Mouse (Mus musculus) brown adipose tissue, adult 24 weeks (tissue): Measurements from ENCODE around the gene Tpx2. TPM values are rescaled to one million over a fixed set of nuclear protein-coding genes. Genes with fewer than 3 reads are reported as not detected.

Experiments used
- polyA plus RNA-seq: library from polyadenylated mRNA; stranded (reverse); fragments of >200 nt; gene quantifications from 2 replicates; pipeline ENCODE4 v1.2.4, GENCODE M21; 2012; ENCODE audit not compliant: missing spikeins, insufficient read depth, insufficient read length

Tpx2 gene
- polyA plus RNA-seq, 1 experiment = not detected

Other genes with a start within 250 kb of the Tpx2 start
- gene Defb45, start 248.6 kb upstream of the Tpx2 start, polyA plus RNA-seq = not detected in 2 replicates
- not detected in 2 replicates for gene Defb36, start 243.6 kb upstream of the Tpx2 start, polyA plus RNA-seq
- not detected in 2 replicates for gene Defb25, start 224.9 kb upstream of the Tpx2 start, polyA plus RNA-seq
- 1.2 and 1.6 TPM in 2 replicates for gene Rem1, start 221.0 kb upstream of the Tpx2 start, polyA plus RNA-seq
- 54.9 and 59.2 TPM in 2 replicates for gene H13, start 178.5 kb upstream of the Tpx2 start, polyA plus RNA-seq
- 42.0 and 42.5 TPM in 2 replicates for gene Mcts2, start 160.9 kb upstream of the Tpx2 start, polyA plus RNA-seq
- 48.0 and 59.8 TPM in 2 replicates for gene Id1, start 111.7 kb upstream of the Tpx2 start, polyA plus RNA-seq
- gene Cox4i2, start 93.8 kb upstream of the Tpx2 start, polyA plus RNA-seq = 6.3 and 8.7 TPM in 2 replicates
- gene Bcl2l1, start 16.2 kb upstream of the Tpx2 start, polyA plus RNA-seq = 22.5 and 23.5 TPM in 2 replicates
- gene Mylk2, start 63.4 kb downstream of the Tpx2 start, polyA plus RNA-seq = 4.3 and 6.2 TPM in 2 replicates
- 1.1 and 2.6 TPM in 2 replicates for gene Foxs1, start 85.2 kb downstream of the Tpx2 start, polyA plus RNA-seq
- not detected in 2 replicates for gene Dusp15, start 103.7 kb downstream of the Tpx2 start, polyA plus RNA-seq
- gene Ttll9, start 114.5 kb downstream of the Tpx2 start, polyA plus RNA-seq = not detected in 2 replicates
- 77.4 and 100 TPM in 2 replicates for gene Pdrg1, start 167.5 kb downstream of the Tpx2 start, polyA plus RNA-seq
- not detected in 2 replicates for gene Xkr7, start 183.9 kb downstream of the Tpx2 start, polyA plus RNA-seq
- gene Ccm2l, start 218.0 kb downstream of the Tpx2 start, polyA plus RNA-seq = 4.0 and 4.5 TPM in 2 replicates